Mouse (Mus musculus) neural tube, embryonic 12.5 days (tissue): ENCODE data around the gene Dapk1. TPM values are rescaled to one million over a fixed set of nuclear protein-coding genes. Genes with fewer than 3 reads are reported as not detected.

Experiments
- ATAC-seq: fragments of 200-750 bp; cut with Nextera tagmentation; 2 replicates; pipeline ENCODE4 v1.8.0; 2017; ENCODE audit warnings: low read depth, mild to moderate bottlenecking, moderate TSS enrichment, moderate library complexity; ENCODE audit not compliant: low FRiP score
- H3K27ac ChIP-seq: fragments of 300-500 bp; sonication (generic); 2 replicates; pipeline ENCODE4 v1.5.1; 2016
- H3K27me3 ChIP-seq: fragments of 300-500 bp; sonication (generic); replicated peaks from 2 replicates; pipeline ENCODE4 v1.6.1; 2016; ENCODE audit warnings: mild to moderate bottlenecking
- H3K36me3 ChIP-seq: fragments of 300-500 bp; sonication (generic); 2 replicates; pipeline ENCODE4 v1.6.1; 2016; ENCODE audit warnings: mild to moderate bottlenecking
- H3K4me1 ChIP-seq: fragments of 300-500 bp; sonication (generic); 2 replicates; pipeline ENCODE4 v1.6.1; 2016
- H3K4me2 ChIP-seq: fragments of 300-500 bp; sonication (generic); replicated peaks from 2 replicates; pipeline ENCODE4 v1.6.1; 2016; ENCODE audit warnings: mild to moderate bottlenecking
- H3K4me3 ChIP-seq: fragments of 300-500 bp; sonication (generic); 2 replicates; pipeline ENCODE4 v1.5.1; 2016
- H3K9ac ChIP-seq: fragments of 300-500 bp; sonication (generic); 2 replicates; pipeline ENCODE4 v1.6.1; 2016; ENCODE audit warnings: mild to moderate bottlenecking
- H3K9me3 ChIP-seq: fragments of 300-500 bp; sonication (generic); 2 replicates; pipeline ENCODE4 v1.6.1; 2016; ENCODE audit warnings: mild to moderate bottlenecking
- WGBS: fragments of 180-500 bp; shearing (Covaris S2); methylation state at CpG from one replicate; pipeline ENCODE4 v1.1.7; 2016; 5-methylcytosine and 5-hydroxymethylcytosine counted together
- polyA plus RNA-seq: library from polyadenylated mRNA; unstranded; fragments of >200 nt; fragmentation: Nextera tagmentation; extraction: Ambion mirVana; gene quantifications from 2 replicates; pipeline ENCODE4 v1.2.1, GENCODE M21; 2016

Gene Dapk1
- polyA plus RNA-seq, 1 experiment from 2014 or later, result 37.3 TPM

- no peak overlapping the region for H3K9ac ChIP-seq
- no peak overlapping the region for H3K27ac ChIP-seq
- H3K36me3 ChIP-seq, result no peaks in the 10 kb centered on the region
- H3K4me1 ChIP-seq, result peaks cover 16% of the 10 kb centered on the region
- no peaks in the 10 kb centered on the region for H3K27me3 ChIP-seq
- H3K4me3 ChIP-seq, result no peak overlapping the region
- H3K9me3 ChIP-seq, result no peaks in the 10 kb centered on the region
- WGBS, result 65% methylated on average over 12 of the region's 12 CpGs
- no peak overlapping the region for H3K4me2 ChIP-seq
- ATAC-seq, result no peak
Measured at GRCm38 (mm10) chr13:60686024-60686663, 84.4 kb downstream of the Dapk1 start.

GRCm38 (mm10) chr13:60686967-60687366 is 85.2 kb downstream of the Dapk1 start:
- H3K9me3 ChIP-seq, result no peaks in the 10 kb centered on the region
- no peaks in the 10 kb centered on the region for H3K27me3 ChIP-seq
- H3K27ac ChIP-seq, result no peak overlapping the region
- H3K4me2 ChIP-seq, result no peak overlapping the region
- H3K4me1 ChIP-seq, result peaks cover 16% of the 10 kb centered on the region
- no peak overlapping the region for H3K9ac ChIP-seq
- no peak for ATAC-seq
- WGBS, result 84% methylated on average over 12 of the region's 12 CpGs
- no peak overlapping the region for H3K4me3 ChIP-seq
- no peaks in the 10 kb centered on the region; the same call in 1 of the 2 replicates for H3K36me3 ChIP-seq

- WGBS, result 88% methylated on average over 4 of the region's 4 CpGs
- Histone ChIP-seq H3K36me3 (no peaks in the 10 kb centered on the region; the same call in 1 of the 2 replicates), H3K4me3 (no peak overlapping the region), H3K9ac (no peak overlapping the region), H3K4me1 (peaks cover 16% of the 10 kb centered on the region), H3K9me3 (no peaks in the 10 kb centered on the region), H3K27ac (no peak overlapping the region), H3K27me3 (no peaks in the 10 kb centered on the region), H3K4me2 (no peak overlapping the region)
- ATAC-seq, result no peak
Measured at GRCm38 (mm10) chr13:60687462-60687861, 85.7 kb downstream of the Dapk1 start.

GRCm38 (mm10) chr13:60687891-60688290 is 86.1 kb downstream of the Dapk1 start:
- Histone ChIP-seq H3K4me2 (no peak overlapping the region), H3K4me3 (no peak overlapping the region), H3K27me3 (no peaks in the 10 kb centered on the region), H3K27ac (no peak overlapping the region), H3K9ac (no peak overlapping the region), H3K36me3 (no peaks in the 10 kb centered on the region; the same call in 1 of the 2 replicates), H3K4me1 (peaks cover 16% of the 10 kb centered on the region), H3K9me3 (peaks cover 1% of the 10 kb centered on the region; the same call in 1 of the 2 replicates)
- no peak for ATAC-seq
- 80% methylated on average over 7 of the region's 7 CpGs for WGBS

DNA sequence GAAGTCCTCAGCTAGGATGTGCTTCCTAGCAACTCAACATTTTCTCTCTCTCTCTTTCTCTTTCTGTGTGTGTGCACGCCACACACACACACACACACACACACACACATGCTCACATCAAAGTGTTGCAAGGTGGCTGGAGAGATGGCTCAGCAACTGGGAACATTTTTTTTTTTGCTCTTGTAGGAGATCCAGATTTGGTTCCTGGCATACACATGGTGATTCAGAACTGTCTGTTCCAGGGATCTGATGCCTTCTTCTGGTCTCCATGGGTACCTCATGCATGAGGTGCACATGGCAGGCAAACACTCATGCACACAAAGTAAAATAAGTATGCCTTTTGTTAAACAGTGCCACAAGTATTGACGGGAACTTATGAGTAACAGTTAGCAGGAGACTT is 89.2 kb downstream of the Dapk1 start:
- H3K36me3 ChIP-seq, result no peaks in the 10 kb centered on the region; the same call in 1 of the 2 replicates
- 90% methylated on average over 2 of the region's 2 CpGs for WGBS
- H3K27me3 ChIP-seq, result no peaks in the 10 kb centered on the region
- H3K4me3 ChIP-seq, result no peak overlapping the region
- 0 out of 2 replicates have a peak, but pooled peaks cover 10% of the 10 kb centered on the region for H3K4me1 ChIP-seq
- H3K9ac ChIP-seq, result no peak overlapping the region
- H3K9me3 ChIP-seq, result peaks cover 4% of the 10 kb centered on the region; the same call in 1 of the 2 replicates
- no peak overlapping the region for H3K27ac ChIP-seq
- no peak overlapping the region for H3K4me2 ChIP-seq
- ATAC-seq, result no peak

DNA sequence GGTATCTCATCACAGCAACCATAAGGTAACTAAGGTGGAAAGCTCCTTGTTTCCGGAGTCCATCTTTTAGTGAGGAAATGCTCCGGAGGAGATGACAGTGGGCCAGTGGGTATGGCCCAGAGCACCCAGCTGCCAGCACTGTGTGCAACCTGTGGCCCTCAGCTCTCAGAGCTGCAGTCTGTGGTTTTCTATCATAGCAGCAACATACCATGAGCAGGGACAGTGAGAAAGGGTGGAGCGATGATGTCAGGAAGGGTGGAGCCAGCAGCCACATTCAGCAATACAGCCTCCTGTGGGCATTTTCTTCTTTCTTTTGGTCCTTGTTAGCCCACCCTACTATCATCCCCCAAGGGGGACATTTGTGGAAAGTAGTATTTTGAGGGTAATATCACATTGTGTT is 90.2 kb downstream of the Dapk1 start:
- Histone ChIP-seq H3K4me2 (no peak overlapping the region), H3K27me3 (no peaks in the 10 kb centered on the region), H3K9me3 (peaks cover 4% of the 10 kb centered on the region; the same call in 1 of the 2 replicates), H3K4me1 (0 out of 2 replicates have a peak, but pooled peaks cover 12% of the 10 kb centered on the region), H3K27ac (no peak overlapping the region), H3K36me3 (peaks cover 4% of the 10 kb centered on the region; the same call in 1 of the 2 replicates), H3K9ac (no peak overlapping the region), H3K4me3 (no peak overlapping the region)
- WGBS, result 91% methylated on average over 3 of the region's 3 CpGs
- ATAC-seq, result no peak; the same call in 1 of the 2 replicates

GRCm38 (mm10) chr13:60695186-60695980 is 93.6 kb downstream of the Dapk1 start:
- peaks cover 14% of the 10 kb centered on the region for H3K36me3 ChIP-seq
- no peak overlapping the region for H3K4me2 ChIP-seq
- no peaks in the 10 kb centered on the region for H3K27me3 ChIP-seq
- ATAC-seq, result no peak
- H3K4me1 ChIP-seq, result 0 out of 2 replicates have a peak, but pooled peaks cover 3% of the 10 kb centered on the region
- no peak overlapping the region for H3K9ac ChIP-seq
- no peak overlapping the region for H3K27ac ChIP-seq
- H3K4me3 ChIP-seq, result no peak overlapping the region
- H3K9me3 ChIP-seq, result peaks cover 4% of the 10 kb centered on the region; the same call in 1 of the 2 replicates
- WGBS, result 69% methylated on average over 10 of the region's 10 CpGs

GRCm38 (mm10) chr13:60696323-60696722 is 94.6 kb downstream of the Dapk1 start:
- Histone ChIP-seq H3K9ac (no peak overlapping the region), H3K9me3 (peaks cover 4% of the 10 kb centered on the region; the same call in 1 of the 2 replicates), H3K4me3 (no peak overlapping the region), H3K4me1 (0 out of 2 replicates have a peak, but pooled peaks cover 3% of the 10 kb centered on the region), H3K36me3 (peaks cover 14% of the 10 kb centered on the region), H3K27ac (no peak overlapping the region), H3K27me3 (no peaks in the 10 kb centered on the region), H3K4me2 (no peak overlapping the region)
- WGBS, result 85% methylated on average over 14 of the region's 14 CpGs
- no peak for ATAC-seq

DNA sequence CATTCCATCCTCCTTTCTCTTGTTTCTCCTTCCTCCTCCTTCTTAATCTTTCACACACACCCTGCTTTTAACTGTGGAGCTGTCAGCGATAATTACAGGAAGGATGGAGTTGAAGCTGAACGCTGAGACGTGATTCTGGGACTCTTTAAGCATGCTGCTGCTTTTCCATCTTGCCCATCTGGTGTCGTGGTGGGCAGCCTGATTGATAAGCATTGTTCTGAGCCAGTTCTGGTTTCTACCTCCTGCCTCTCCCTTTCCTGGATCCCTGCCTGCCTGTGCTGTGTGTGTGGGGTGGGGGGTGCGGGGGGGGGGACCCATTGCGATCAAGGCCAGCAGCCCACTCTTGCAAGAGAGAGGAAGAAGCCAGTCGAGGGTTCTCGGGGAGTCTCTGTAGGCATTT is 95.0 kb downstream of the Dapk1 start:
- no peak overlapping the region for H3K9ac ChIP-seq
- H3K36me3 ChIP-seq, result peaks cover 14% of the 10 kb centered on the region
- H3K27ac ChIP-seq, result no peak overlapping the region
- no peak overlapping the region for H3K4me2 ChIP-seq
- 0 out of 2 replicates have a peak, but pooled peaks cover 3% of the 10 kb centered on the region for H3K4me1 ChIP-seq
- H3K4me3 ChIP-seq, result no peak overlapping the region
- WGBS, result 83% methylated on average over 8 of the region's 8 CpGs
- peaks cover 4% of the 10 kb centered on the region; the same call in 1 of the 2 replicates for H3K9me3 ChIP-seq
- no peak for ATAC-seq
- no peaks in the 10 kb centered on the region for H3K27me3 ChIP-seq

- peaks cover 14% of the 10 kb centered on the region; the same call in 1 of the 2 replicates for H3K36me3 ChIP-seq
- H3K9ac ChIP-seq, result no peak overlapping the region
- peaks cover 1% of the 10 kb centered on the region; the same call in 1 of the 2 replicates for H3K9me3 ChIP-seq
- no peak overlapping the region for H3K4me3 ChIP-seq
- H3K4me1 ChIP-seq, result 0 out of 2 replicates have a peak, but pooled peaks cover 3% of the 10 kb centered on the region
- no peak overlapping the region for H3K4me2 ChIP-seq
- WGBS, result 90% methylated on average over 2 of the region's 2 CpGs
- ATAC-seq, result no peak
- H3K27ac ChIP-seq, result no peak overlapping the region
- no peaks in the 10 kb centered on the region for H3K27me3 ChIP-seq
Measured at GRCm38 (mm10) chr13:60698021-60698420, 96.3 kb downstream of the Dapk1 start.

DNA sequence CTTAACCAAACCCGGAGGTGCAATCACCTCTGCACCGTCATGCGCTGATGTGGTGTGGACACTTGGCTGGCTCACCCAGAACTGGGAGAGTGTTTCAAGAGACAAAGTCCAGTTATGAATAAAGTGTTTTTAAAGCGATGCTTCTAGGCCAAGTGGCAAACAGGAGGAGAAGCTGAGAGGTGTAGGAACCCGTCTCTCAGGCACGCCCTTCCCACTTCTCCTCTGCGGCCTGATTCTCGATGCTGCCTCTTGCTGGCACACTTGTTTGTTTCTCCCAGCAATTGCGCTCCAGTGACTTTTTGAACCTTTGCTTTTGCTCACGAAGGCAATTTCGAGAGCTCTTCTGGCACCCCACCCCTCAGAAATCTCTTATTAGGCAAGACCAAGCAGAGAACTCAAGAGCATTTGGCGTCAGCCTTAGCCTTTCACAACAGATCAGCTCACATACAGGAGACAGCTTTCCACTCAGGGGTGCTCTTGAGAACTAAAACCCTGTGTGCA is 100.0 kb downstream of the Dapk1 start:
- Histone ChIP-seq H3K9me3 (no peaks in the 10 kb centered on the region), H3K27me3 (no peaks in the 10 kb centered on the region), H3K27ac (no peak overlapping the region), H3K9ac (no peak overlapping the region), H3K36me3 (peaks cover 19% of the 10 kb centered on the region; the same call in 1 of the 2 replicates), H3K4me1 (0 out of 2 replicates have a peak, but pooled peaks cover 3% of the 10 kb centered on the region), H3K4me2 (no peak overlapping the region), H3K4me3 (no peak overlapping the region)
- ATAC-seq, result no peak
- 88% methylated on average over 12 of the region's 12 CpGs for WGBS
